Mouse (Mus musculus) right cerebral cortex, postnatal 25 days (tissue): ENCODE results near the gene C1s2.
"Not testable (repeated sequence)": the region's sequence is repeated elsewhere in the genome, so short reads cannot be mapped to it uniquely, and the experiment has no call there.

Source experiments
- DNase-seq: peaks from one replicate; pipeline ENCODE4 v3.0.0; 2022

The C1s2 gene

DNA sequence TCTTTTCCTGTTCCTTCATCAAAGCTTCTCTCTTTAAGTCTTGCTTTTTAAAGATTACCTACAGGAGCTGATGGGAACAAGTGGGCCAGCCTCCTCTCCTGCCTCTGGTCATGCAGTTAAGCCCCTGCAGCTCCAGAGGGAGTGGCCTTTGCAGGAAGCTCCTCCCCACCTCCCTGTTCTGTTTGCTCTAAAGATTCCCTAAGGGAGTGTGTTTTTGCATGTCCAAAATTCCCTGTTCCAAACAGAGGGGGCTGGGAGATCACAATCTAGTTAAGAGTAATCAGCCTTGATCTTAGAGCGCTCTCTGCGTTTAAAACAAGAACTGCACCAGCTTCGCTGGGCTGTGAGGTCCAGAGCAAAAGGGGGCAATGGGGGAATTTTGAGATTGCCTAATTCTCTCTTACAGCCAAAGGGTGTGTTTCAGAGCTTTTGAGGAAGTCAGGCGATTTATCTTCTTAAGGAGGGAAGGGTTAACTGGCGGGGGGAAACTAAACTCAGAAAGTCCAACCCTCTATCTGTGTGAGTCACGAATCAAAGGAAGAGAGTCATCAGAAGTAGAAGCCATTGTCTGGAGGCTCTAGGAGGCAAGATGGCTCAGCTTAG lies 1.1 kb upstream of the C1s2 start:
- not testable (repeated sequence) for DNase-seq

GRCm38 (mm10) chr6:124630763-124631162 lies 5.1 kb downstream of the C1s2 start:
- no peak for DNase-seq

DNA sequence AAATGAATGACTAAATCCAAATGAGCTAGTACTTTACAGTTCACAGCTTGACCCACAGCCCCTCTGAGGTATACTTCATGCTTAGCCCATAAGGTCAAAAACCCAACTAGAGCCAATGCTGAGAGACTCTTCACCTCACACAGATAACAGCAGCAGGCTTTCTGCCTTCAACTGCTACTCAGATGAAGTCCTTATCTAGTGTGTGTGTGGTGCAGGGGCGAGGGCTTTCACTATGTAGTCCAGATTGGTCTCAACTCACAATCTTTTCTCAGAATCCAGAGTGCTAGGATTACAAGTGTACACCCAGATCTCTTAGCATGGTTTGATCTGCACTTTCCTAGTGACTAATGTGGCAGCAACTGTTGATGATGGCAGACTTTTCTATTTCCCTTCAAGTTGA lies 9.7 kb downstream of the C1s2 start:
- not testable (repeated sequence) for DNase-seq

DNA sequence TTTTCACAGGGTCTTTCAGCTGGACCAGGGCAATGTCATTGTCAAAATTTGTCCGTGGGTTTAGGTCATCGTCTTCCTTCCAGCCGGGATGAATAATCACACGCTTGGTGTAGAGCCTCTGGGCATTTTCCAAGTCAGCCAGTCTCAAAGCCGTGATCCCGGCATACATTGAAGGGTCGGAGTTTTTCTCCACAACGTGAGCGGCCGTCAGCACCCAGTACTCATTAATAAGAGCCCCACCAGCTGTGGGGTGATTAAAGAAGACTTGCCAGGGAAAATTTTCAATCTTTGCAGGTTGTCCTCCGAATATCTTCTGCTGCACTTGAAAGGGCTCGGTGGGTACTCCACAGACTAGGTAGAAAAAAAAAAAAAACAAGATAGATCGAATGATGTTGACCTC lies 10.3 kb downstream of the C1s2 start:
- no peak for DNase-seq

- no peak for DNase-seq
Measured at GRCm38 (mm10) chr6:124602031-124602430, 33.9 kb downstream of the C1s2 start.

DNA sequence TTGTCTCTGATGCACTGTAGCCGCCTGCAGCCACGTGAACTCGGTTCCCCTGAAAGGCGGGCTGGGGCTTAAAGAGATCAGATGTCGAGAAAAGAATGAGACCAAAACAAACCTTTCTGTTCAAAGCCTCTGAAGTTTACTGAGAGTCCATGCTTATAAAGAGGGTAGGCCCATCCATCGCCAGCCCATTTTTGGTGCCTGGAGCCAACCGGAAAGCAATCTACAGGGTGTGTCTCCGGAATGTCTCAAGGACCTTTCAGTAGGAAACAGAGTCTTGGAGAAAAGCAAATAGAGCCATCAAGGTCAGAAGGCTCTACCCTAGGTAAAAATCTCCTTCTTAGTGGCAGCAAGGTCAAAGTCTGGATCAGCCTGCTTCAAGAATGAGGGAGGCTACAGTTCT lies 42.8 kb downstream of the C1s2 start:
- DNase-seq = no peak

GRCm38 (mm10) chr6:124592186-124592700 lies 43.6 kb downstream of the C1s2 start:
- no peak for DNase-seq

DNA sequence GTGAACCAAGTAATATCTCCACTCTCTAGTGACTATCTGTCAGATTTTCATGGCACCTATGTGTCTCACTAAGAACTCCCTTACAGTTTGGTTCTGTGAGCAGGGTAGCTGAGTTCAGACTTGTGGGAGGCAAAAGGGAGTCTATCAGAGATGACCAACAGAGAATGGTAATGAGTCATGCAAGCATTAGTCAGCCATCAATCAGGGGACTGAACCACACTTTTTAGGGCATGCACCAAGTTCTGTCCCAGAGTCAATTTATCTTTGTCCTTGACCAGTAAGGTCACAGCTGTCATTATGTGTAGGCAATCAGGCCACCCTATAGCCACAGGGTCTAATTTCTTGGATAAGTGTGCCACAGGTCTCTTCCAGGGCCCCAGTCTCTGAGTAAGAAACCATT lies 47.1 kb downstream of the C1s2 start:
- no peak for DNase-seq

DNA sequence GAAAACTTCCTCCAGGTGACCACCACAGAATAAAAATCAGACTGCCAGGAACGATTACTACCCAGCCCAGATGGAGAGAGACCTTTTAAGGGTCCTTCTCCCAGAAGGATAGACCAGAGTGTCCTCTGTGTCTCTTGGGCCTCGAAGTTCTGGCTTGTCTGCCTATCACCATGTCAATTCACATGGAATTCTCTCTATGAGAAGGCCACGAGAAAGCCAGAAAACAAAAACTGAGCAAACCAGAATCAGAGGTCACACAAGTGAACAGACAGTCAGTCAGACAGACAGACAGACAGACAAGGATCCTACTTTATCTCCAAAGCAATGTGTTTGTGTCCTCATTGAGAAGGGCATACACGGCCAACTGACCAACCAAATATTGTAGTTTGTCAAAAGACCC lies 49.6 kb downstream of the C1s2 start:
- no peak for DNase-seq

DNA sequence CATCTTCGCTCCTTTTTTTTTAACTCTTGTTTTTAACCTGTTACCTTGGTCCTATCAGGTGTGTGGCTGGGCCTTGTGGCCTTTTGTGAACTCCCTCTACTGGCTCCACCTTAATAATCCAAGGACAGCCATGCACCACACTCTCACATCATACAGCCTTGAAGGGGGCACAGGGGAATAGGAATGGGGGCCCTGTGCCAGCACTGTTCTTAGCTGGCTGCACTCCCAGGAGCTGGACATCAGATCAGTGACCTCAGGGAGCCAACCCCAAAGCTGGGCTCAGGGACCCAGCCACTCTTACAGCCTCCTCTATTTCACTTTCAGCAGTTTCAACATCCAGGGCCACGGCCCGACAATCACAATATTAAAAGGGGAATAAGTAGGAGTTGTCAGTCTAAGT lies 50.1 kb downstream of the C1s2 start:
- no peak for DNase-seq

GRCm38 (mm10) chr6:124584935-124585334 lies 51.0 kb downstream of the C1s2 start:
- DNase-seq = no peak

GRCm38 (mm10) chr6:124582231-124582630 lies 53.7 kb downstream of the C1s2 start:
- DNase-seq = no peak

DNA sequence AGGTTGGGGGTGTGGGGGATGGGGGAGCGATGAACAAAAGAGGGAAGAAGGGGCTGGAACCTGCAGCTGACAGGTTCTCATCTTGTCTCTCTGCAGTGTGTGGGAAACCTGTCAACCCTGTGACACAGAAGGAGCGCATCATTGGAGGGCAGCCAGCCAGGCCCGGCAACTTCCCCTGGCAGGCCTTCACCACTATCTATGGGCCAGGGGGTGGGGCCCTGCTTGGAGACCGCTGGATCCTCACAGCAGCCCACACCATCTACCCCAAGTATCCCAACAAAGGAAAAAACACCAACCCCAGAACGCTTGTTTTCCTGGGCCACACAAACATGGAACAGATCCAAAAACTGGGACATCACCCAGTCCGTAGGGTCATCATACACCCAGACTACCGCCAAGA lies 55.7 kb downstream of the C1s2 start:
- DNase-seq = not testable (repeated sequence)

GRCm38 (mm10) chr6:124575155-124575678 lies 60.7 kb downstream of the C1s2 start:
- not testable (repeated sequence) for DNase-seq
